Mouse (Mus musculus): Measurements from ENCODE around the gene Glmn. TPM values are rescaled to one million over a fixed set of nuclear protein-coding genes. Genes with fewer than 3 reads are reported as not detected.

Gene Glmn
- polyA plus RNA-seq, 1 experiment from 2014 or later = 34.2 TPM

DNA sequence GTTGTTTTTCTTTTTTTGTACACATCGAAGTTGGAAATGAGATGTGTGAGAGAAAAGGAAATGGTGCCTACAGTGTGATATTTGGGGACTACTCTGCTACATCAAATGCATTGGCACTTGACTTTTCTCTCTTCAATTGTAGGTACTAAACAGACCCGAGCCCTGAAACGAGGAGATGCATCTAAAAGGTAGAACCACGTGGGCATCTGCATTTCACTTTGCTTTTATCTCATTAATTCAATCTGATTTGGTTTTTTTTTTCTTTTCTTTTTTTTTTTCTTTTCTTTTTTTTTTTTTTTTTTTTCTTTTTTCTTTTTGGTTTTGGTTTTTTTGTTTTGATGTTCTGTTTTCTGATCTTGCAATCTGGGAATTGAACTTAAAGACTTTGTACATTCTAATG lies 692 bp upstream of the Glmn start:
- Histone ChIP-seq H3K27me3 (ENCODE audit: control insufficient read depth, insufficient read depth, low read length) (no peaks in the 10 kb centered on the region), H3K4me3 (ENCODE audit: low read depth, low read length) (peak overlapping the region; percentile 63), H3K4me2 (ENCODE audit: low read depth, low read length, severe bottlenecking) (peak overlapping the region; percentile 58; the same call in 1 of the 2 replicates), H3K9me3 (ENCODE audit: control insufficient read depth, low read length) (no peaks in the 10 kb centered on the region), H3K27ac (ENCODE audit: low read depth, low read length) (no peak overlapping the region), H3K9ac (ENCODE audit: low read length) (peak overlapping the region; percentile 78), H3K4me1 (replicated peaks; ENCODE audit: control insufficient read depth, insufficient read depth, low read length) (no peaks in the 10 kb centered on the region; the same call in 1 of the 2 replicates), H3K36me3 (ENCODE audit: control insufficient read depth, insufficient read depth, low read length) (no peaks in the 10 kb centered on the region)
- 17% methylated on average over 4 of the region's 4 CpGs for WGBS
- ATAC-seq (replicated peaks; ENCODE audit: low FRiP score) = no peak
- DNase-seq (ENCODE audit: low spot score) = no peak

DNA sequence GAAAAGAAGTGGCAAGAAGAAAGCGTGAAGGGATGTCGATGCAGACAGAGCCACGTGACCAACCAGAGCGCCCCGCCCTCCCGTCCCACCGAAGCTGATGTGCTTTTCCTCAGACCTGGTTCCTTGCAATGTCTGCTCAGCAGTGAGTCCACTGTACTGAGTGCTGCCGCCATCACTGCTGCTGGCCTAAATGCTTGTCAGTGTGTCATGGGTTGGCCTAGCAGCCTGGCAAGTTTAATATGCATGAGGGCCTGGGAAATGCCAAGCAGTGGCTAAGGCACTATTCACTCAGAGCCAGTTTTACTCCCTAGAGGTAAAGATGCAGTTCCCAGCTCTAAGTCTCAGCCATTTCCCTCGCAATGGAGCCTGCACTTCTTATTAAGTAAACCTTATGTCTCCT lies 28.5 kb downstream of the Glmn start:
- Histone ChIP-seq H3K4me1 (replicated peaks; ENCODE audit: control insufficient read depth, insufficient read depth, low read length) (no peaks in the 10 kb centered on the region), H3K36me3 (ENCODE audit: control insufficient read depth, insufficient read depth, low read length) (no peaks in the 10 kb centered on the region; the same call in 1 of the 2 replicates)
- WGBS = 95% methylated on average over 9 of the region's 9 CpGs

DNA sequence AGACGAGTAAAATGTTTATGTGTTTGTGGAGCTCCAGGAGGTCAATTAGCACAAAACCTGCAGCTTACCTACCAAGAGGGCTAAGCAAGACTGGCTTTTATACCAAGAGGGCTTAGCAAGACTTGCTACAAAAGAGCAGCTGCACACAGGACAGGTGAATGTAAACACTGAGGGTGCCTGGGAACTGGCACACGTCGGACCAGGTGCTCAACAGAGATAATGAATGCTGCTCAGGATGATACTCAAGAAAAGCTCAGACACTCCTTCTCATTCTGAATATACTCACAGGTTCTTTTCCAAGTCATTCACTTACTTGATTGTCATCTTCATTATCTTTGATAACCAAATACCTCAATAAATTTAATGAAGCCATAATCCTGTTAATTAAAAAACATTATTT lies 40.7 kb downstream of the Glmn start:
- H3K36me3 ChIP-seq (ENCODE audit: control insufficient read depth, insufficient read depth, low read length) = no peaks in the 10 kb centered on the region
- ATAC-seq (replicated peaks; ENCODE audit: low FRiP score) (no peak), DNase-seq (ENCODE audit: low spot score) (no peak)
- no peaks in the 10 kb centered on the region for H3K4me1 ChIP-seq (replicated peaks; ENCODE audit: control insufficient read depth, insufficient read depth, low read length)
- no peak overlapping the region for H3K27ac ChIP-seq (ENCODE audit: low read depth, low read length)
- H3K9ac ChIP-seq (ENCODE audit: low read length) = no peak overlapping the region
- no peak overlapping the region for H3K4me2 ChIP-seq (ENCODE audit: low read depth, low read length, severe bottlenecking)
- H3K9me3 ChIP-seq (ENCODE audit: control insufficient read depth, low read length) = no peaks in the 10 kb centered on the region
- H3K4me3 ChIP-seq (ENCODE audit: low read depth, low read length) = no peak overlapping the region
- H3K27me3 ChIP-seq (ENCODE audit: control insufficient read depth, insufficient read depth, low read length) = no peaks in the 10 kb centered on the region
- 83% methylated on average over 3 of the region's 3 CpGs for WGBS

More for the DNA sequence above, 28.5 kb downstream of the Glmn start:
- DNase-seq (ENCODE audit: low spot score) = no peak
- Histone ChIP-seq H3K9ac (ENCODE audit: low read length) (no peak overlapping the region), H3K9me3 (ENCODE audit: control insufficient read depth, low read length) (no peaks in the 10 kb centered on the region), H3K27ac (ENCODE audit: low read depth, low read length) (no peak overlapping the region), H3K4me3 (ENCODE audit: low read depth, low read length) (no peak overlapping the region), H3K4me2 (ENCODE audit: low read depth, low read length, severe bottlenecking) (no peak overlapping the region), H3K27me3 (ENCODE audit: control insufficient read depth, insufficient read depth, low read length) (no peaks in the 10 kb centered on the region)
- ATAC-seq (replicated peaks; ENCODE audit: low FRiP score) = no peak

DNA sequence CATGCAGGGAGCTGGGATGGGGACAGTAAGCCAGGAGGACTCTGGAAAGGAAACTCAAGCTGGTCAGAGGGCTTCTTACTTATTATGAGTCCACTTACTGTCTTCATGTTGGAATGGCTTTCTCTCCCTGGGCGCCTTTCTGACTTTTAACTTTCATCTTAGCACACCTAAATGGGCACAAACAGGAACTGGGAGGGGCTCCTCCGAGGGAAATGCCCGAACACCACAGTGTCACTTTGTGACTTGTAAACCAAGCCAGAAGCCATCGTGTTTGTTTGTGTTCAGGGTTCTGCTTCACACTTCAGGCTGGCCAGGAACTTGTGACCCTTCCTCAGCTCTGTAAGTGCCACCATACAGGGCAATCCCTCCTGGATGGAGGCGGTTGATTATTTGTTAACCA lies 43.4 kb downstream of the Glmn start:
- no peak overlapping the region for H3K4me3 ChIP-seq (ENCODE audit: low read depth, low read length)
- H3K9ac ChIP-seq (ENCODE audit: low read length) = no peak overlapping the region
- no peaks in the 10 kb centered on the region for H3K9me3 ChIP-seq (ENCODE audit: control insufficient read depth, low read length)
- no peak for ATAC-seq (replicated peaks; ENCODE audit: low FRiP score)
- no peaks in the 10 kb centered on the region for H3K27me3 ChIP-seq (ENCODE audit: control insufficient read depth, insufficient read depth, low read length)
- H3K27ac ChIP-seq (ENCODE audit: low read depth, low read length) = no peak overlapping the region
- WGBS = 93% methylated on average over 5 of the region's 5 CpGs
- no peak overlapping the region for H3K4me2 ChIP-seq (ENCODE audit: low read depth, low read length, severe bottlenecking)
- no peak for DNase-seq (ENCODE audit: low spot score)
- no peaks in the 10 kb centered on the region for H3K36me3 ChIP-seq (ENCODE audit: control insufficient read depth, insufficient read depth, low read length)
- H3K4me1 ChIP-seq (replicated peaks; ENCODE audit: control insufficient read depth, insufficient read depth, low read length) = no peaks in the 10 kb centered on the region

DNA sequence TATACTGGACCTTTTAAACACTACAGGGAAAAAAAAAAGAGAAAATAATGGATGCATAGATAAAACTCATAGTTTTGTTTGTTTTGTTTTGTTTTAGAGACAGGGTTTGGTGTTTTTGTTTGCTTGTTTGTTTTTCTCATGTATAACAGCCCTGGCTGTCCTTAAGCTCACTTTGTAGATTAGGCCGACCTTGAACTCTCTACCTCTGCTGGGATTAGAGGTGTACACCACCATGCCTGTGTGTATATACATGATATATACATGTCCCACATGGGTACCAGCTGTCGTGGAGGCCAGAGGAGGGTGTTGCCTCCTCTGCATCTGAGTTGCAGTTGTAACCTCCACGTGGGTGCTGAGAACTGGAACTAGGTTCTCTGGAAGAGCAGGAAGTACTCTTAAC lies 49.2 kb downstream of the Glmn start:
- Histone ChIP-seq H3K36me3 (ENCODE audit: control insufficient read depth, insufficient read depth, low read length) (no peaks in the 10 kb centered on the region), H3K9me3 (ENCODE audit: control insufficient read depth, low read length) (no peaks in the 10 kb centered on the region), H3K4me2 (ENCODE audit: low read depth, low read length, severe bottlenecking) (no peak overlapping the region), H3K27ac (ENCODE audit: low read depth, low read length) (no peak overlapping the region), H3K4me1 (replicated peaks; ENCODE audit: control insufficient read depth, insufficient read depth, low read length) (no peaks in the 10 kb centered on the region), H3K9ac (ENCODE audit: low read length) (no peak overlapping the region), H3K27me3 (ENCODE audit: control insufficient read depth, insufficient read depth, low read length) (no peaks in the 10 kb centered on the region), H3K4me3 (ENCODE audit: low read depth, low read length) (no peak overlapping the region)
- WGBS = 85% methylated on average over 3 of the region's 3 CpGs
- DNase-seq (ENCODE audit: low spot score) = no peak
- ATAC-seq (replicated peaks; ENCODE audit: low FRiP score) = no peak

DNA sequence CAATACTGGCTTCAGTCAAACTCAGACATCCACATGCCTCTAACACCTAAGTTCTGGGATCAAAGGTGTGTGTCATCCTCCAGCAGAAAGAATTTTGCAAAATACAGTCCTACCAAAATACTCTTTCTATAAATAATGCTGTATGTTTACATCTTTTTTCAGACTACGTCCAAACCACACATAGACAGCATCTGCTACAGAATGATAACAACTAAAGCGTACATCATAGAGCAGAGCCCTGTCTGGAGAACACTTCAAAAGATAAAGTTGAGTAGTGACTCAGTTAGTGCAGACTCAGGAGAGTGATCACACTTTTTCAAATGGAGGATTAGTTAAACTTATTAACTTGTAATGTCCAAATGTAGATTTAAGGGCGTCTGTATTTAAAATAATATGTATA lies 49.7 kb downstream of the Glmn start:
- H3K36me3 ChIP-seq (ENCODE audit: control insufficient read depth, insufficient read depth, low read length) = no peaks in the 10 kb centered on the region
- no peak for DNase-seq (ENCODE audit: low spot score)
- H3K27ac ChIP-seq (ENCODE audit: low read depth, low read length) = no peak overlapping the region
- H3K4me1 ChIP-seq (replicated peaks; ENCODE audit: control insufficient read depth, insufficient read depth, low read length) = no peaks in the 10 kb centered on the region
- H3K27me3 ChIP-seq (ENCODE audit: control insufficient read depth, insufficient read depth, low read length) = no peaks in the 10 kb centered on the region
- H3K9me3 ChIP-seq (ENCODE audit: control insufficient read depth, low read length) = no peaks in the 10 kb centered on the region
- H3K9ac ChIP-seq (ENCODE audit: low read length) = no peak overlapping the region
- WGBS = 85% methylated on average over 3 of the region's 3 CpGs
- H3K4me3 ChIP-seq (ENCODE audit: low read depth, low read length) = no peak overlapping the region
- no peak for ATAC-seq (replicated peaks; ENCODE audit: low FRiP score)
- no peak overlapping the region for H3K4me2 ChIP-seq (ENCODE audit: low read depth, low read length, severe bottlenecking)

DNA sequence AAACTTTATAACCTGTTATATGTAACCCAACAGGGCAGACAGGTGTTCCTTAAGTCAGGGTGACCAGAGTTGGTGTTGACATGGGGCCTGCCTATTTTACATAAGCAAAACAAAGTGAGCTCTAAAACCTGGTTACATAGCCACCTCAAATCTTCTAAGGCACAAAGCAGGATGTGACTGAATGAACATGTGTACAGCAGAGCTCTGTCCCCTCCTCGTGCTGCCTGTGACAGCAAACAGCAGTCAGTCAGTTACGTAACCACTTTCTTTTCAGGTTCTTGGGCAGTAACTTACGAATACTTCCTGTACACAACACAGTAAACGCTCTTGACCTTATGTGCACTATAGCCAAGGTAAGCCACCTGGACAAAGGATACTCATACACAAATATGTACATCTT lies 51.8 kb downstream of the Glmn start:
- no peak for ATAC-seq (replicated peaks; ENCODE audit: low FRiP score)
- no peaks in the 10 kb centered on the region for H3K27me3 ChIP-seq (ENCODE audit: control insufficient read depth, insufficient read depth, low read length)
- 90% methylated on average over 4 of the region's 4 CpGs for whole genome bisulfite sequencing
- H3K4me1 ChIP-seq (replicated peaks; ENCODE audit: control insufficient read depth, insufficient read depth, low read length) = no peaks in the 10 kb centered on the region
- no peak overlapping the region for H3K4me2 ChIP-seq (ENCODE audit: low read depth, low read length, severe bottlenecking)
- H3K9ac ChIP-seq (ENCODE audit: low read length) = no peak overlapping the region
- no peak overlapping the region for H3K4me3 ChIP-seq (ENCODE audit: low read depth, low read length)
- no peaks in the 10 kb centered on the region for H3K36me3 ChIP-seq (ENCODE audit: control insufficient read depth, insufficient read depth, low read length)
- no peak for DNase-seq (ENCODE audit: low spot score)
- no peak overlapping the region for H3K27ac ChIP-seq (ENCODE audit: low read depth, low read length)
- H3K9me3 ChIP-seq (ENCODE audit: control insufficient read depth, low read length) = no peaks in the 10 kb centered on the region

DNA sequence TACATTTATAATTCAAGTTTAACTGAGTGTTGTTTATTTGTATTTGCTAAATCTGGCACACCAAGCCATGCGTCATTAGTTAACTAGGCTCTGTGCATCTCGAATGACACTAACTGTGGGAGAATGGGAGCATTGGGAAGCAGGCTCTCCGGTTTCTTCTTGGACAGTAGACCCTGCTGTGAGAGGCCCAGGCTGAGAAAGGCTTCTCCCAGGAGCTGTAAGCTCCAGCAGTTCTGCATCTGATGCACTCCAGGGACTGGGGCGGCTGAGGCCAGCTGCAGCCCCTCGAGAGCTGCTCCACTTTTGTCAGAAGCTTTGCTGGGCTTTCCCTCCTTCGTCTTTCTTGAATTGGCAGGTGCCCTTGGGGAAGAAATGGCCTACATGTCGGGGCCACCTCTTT lies 56.0 kb downstream of the Glmn start:
- no peak overlapping the region for H3K9ac ChIP-seq (ENCODE audit: low read length)
- no peaks in the 10 kb centered on the region for H3K27me3 ChIP-seq (ENCODE audit: control insufficient read depth, insufficient read depth, low read length)
- no peak overlapping the region for H3K4me3 ChIP-seq (ENCODE audit: low read depth, low read length)
- H3K9me3 ChIP-seq (ENCODE audit: control insufficient read depth, low read length) = no peaks in the 10 kb centered on the region
- no peaks in the 10 kb centered on the region for H3K36me3 ChIP-seq (ENCODE audit: control insufficient read depth, insufficient read depth, low read length)
- no peak overlapping the region for H3K4me2 ChIP-seq (ENCODE audit: low read depth, low read length, severe bottlenecking)
- 27% methylated on average over 7 of the region's 7 CpGs for WGBS
- H3K4me1 ChIP-seq (replicated peaks; ENCODE audit: control insufficient read depth, insufficient read depth, low read length) = no peaks in the 10 kb centered on the region
- ATAC-seq (replicated peaks; ENCODE audit: low FRiP score) = no peak
- H3K27ac ChIP-seq (ENCODE audit: low read depth, low read length) = no peak overlapping the region
- DNase-seq (ENCODE audit: low spot score) = no peak

DNA sequence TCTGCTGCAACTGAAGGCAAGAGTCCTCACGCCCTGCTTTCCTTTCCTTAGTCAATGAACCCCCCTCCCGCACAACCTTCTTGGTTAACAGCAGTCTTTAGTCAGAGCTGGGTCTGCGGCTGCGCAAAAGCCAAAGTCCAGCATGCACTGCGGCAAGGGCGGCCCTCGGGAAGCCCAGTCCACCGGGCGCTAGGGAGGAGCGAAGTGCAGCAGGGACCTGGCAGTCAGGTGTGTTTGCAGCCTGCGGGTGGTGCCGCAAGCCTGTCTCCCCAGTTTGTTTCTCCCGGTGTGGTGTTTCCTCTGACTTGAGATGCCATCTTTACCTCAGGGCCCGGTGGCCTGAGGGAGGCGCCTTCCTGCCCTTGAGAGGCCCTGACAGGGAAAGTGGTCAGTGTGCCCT lies 63.1 kb downstream of the Glmn start, which contains the start of gene 1700028K03Rik:
1700028K03Rik (plus strand) TSS at position 129 of the 400 bp plus-strand sequence.
- ATAC-seq (replicated peaks; ENCODE audit: low FRiP score) (no peak), DNase-seq (ENCODE audit: low spot score) (no peak)
- Histone ChIP-seq H3K4me2 (ENCODE audit: low read depth, low read length, severe bottlenecking) (no peak within 1 kb of the TSS), H3K27me3 (ENCODE audit: control insufficient read depth, insufficient read depth, low read length) (no peaks in the 10 kb centered on the region), H3K9me3 (ENCODE audit: control insufficient read depth, low read length) (no peaks in the 10 kb centered on the region), H3K4me3 (ENCODE audit: low read depth, low read length) (no peak within 1 kb of the TSS), H3K36me3 (ENCODE audit: control insufficient read depth, insufficient read depth, low read length) (no peaks in the 10 kb centered on the region), H3K4me1 (replicated peaks; ENCODE audit: control insufficient read depth, insufficient read depth, low read length) (no peaks in the 10 kb centered on the region), H3K27ac (ENCODE audit: low read depth, low read length) (no peak within 1 kb of the TSS), H3K9ac (ENCODE audit: low read length) (no peak within 1 kb of the TSS)
- 84% methylated on average over 15 of the region's 15 CpGs for WGBS
